Mouse (Mus musculus): ENCODE results near the gene Mat2a.
"Not testable (repeated sequence)": the region's sequence is repeated elsewhere in the genome, so short reads cannot be mapped to it uniquely, and the experiment has no call there.

Mat2a gene

DNA sequence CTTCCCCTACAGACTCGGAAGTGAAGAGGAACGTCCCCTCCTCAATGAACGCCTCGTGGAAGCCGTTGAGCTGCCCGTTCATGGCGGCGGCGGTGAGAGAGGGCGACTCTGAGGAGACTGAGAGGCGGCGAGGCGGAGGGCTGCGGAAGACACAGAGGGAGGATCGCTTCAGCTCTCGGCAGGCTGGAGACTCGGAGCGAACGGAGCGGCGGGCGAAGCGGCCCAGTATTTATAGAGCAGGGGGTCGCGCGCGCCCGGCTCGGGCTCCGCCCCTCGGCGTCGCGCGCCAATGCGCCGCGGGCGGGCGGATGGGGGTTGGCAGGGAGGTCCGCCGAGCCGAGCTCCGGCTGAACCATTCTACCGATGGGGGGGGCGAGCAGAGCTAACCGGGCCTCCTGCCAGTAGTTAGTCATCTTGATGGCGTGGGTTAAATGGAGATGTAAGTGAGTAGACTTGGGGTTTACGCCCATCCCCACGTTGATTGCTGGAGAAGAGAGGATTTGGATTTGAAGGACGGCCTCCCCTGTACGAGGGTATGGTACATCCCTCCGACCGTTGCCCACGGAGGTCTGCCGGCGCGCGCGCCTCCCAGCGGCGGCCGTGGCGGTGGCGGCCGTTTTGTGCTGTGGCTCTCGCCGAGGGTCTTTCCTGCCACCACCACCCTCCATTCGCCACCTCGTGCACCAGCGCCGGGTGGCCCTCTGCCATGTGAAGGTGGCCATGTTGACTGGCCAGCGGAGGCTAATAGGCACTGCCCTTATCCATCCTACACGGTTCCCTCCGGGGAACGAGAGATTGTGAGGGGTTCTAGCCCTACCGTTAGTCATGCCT is at the start of gene Mat2a:
Mat2a (minus strand) TSS at position 204 of the 831 bp plus-strand sequence.
- peak; percentile 94 for DNase-seq (ENCODE audit: extremely low read depth, insufficient read length, low spot score)

DNA sequence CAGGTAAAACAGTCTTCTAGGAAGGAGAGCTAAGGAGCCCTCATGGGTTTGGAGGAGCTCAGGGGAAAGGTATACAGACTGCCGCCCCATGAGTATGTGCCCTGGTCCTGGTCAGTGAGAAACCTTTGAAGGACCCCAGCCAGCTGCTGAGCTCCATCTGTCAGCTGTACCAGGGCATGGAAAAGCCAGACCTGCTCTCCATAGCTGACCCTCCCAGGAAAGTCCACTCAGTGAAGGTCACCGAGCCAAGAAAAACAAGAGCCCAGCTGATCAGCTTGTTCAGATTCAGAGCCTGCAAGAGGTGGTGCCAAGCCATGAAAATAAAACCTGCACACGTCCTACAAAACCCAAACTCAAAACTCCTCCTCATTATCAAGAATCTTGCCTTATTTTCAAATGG is 49.5 kb upstream of the Mat2a start:
- DNase-seq (ENCODE audit: extremely low read depth, insufficient read length, low spot score) = no peak

DNA sequence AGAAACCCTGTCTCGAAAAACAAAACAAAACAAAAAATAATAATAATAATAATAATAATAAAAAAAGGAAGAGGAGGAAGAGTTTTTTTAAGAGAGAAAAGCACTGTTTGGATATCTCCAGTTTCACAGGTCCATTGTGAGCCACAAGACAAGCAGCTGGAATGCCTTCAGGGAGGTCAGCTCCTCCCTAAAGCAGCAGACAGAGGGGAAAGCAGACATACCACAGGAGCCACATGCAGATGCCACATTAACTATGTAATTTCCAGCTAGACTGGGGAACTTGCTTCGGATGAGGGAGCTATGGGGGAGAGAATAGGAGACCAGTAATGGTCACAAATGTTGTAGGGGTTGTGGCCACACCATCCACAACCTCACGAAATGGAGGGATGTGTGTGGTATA is 47.9 kb upstream of the Mat2a start:
- no peak for DNase-seq (ENCODE audit: extremely low read depth, insufficient read length, low spot score)

DNA sequence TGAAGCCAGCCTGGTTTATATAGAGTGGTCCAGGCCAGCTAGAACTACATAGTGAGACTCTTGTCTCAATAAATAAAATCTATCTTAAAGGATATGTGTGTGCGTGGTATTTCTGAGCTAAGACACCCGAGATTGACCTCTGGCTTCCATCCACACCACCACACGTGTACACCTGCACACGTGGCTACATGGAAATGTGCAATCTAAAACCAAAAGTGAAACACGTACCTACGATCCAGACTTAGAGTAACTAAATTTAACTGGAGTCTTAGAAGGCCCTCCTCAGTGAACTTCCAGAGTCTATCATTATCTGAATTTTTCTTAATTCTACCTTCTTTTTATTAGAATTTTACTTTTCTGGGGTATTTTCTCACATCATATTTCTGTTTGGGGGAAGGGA is 46.9 kb upstream of the Mat2a start:
- no peak for DNase-seq (ENCODE audit: extremely low read depth, insufficient read length, low spot score)

DNA sequence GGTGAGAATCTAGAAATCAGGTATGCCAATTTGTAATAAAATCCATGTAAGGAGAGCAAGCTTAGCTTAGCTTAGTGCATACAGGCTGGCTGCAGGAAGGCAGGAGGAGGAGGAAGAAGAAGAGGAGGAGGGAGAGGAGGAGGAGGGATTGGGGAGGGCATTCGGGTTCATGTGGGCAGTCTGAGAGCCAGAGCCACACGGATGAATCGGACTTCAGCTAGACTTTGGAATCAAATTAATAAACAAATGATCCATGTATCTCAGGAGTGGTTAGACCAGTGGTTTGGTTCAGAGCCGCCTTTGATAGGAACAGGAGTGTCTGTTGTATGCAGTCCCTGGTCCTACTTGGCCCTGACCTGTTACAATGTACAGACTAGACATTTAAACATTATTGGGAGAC is 45.5 kb upstream of the Mat2a start:
- DNase-seq (ENCODE audit: extremely low read depth, insufficient read length, low spot score) = no peak

DNA sequence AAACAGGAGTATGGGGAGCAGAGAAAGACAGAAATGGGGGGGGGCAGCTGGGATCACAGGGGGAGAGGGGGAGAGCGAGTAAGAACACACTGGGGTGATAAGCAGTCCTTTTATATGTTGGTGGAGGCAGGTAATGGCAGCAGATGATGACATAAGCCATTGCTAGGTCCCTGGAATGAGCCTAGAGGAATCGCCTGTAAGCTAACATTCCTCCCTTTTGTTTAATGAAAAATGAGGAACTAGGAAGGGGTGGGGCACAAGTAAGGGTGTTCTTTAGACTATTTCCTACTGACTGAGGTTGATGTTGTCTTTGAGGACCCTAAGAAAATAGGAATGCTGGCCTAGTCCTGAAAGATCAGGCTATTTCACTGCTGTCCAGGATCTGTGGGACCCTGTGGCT is 42.8 kb upstream of the Mat2a start:
- no peak for DNase-seq (ENCODE audit: extremely low read depth, insufficient read length, low spot score)

DNA sequence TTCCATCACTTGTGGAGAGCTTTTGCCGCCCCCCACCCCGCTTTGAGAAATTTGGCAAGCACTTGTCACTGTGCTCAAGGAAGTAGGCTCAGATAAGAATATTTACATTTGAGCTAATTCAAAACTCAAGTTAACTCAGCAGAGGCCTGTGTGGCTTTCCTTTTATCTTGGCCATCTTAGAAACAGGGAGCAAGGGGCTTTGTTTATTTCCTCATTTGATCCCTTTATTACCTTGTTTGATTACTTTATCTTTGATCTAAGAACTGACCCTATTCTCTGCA is 41.0 kb upstream of the Mat2a start:
- DNase-seq (ENCODE audit: extremely low read depth, insufficient read length, low spot score) = no peak

DNA sequence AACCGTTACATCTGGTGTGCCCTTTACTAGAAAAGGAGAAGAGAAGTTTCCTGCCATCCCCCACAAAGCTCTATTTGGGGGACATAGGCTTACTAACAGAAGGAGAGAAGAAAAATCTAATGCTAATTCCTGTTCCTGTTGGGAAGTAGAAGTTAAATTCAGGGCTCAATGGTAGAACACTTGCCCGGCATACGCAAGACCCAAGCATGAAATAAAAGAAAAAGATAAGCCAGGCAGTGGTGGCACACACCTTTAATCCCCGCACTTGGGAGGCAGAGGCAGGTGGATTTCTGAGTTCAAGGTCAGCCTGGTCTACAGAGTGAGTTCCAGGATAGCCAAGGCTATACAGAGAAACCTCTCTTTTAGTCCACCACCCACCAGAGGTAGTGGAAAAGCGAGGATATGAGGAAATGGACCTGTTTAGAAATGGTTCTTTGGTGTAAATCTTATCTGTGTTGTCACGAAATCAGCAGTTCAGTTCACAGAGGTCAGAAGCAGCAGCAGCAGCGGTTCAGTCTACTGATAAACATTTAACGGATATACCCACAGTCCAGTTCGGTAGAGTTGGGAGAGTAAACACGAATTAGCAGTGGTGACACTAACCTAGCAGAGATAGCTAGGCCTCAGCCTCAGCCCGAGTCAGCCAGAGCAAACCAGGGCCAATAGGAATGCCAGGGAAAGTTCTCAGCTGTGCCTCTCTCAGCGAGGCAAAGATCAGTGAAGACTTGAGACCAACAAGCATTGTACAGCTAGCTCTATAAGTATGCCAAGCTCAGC is 40.5 kb upstream of the Mat2a start:
- no peak for DNase-seq (ENCODE audit: extremely low read depth, insufficient read length, low spot score)

DNA sequence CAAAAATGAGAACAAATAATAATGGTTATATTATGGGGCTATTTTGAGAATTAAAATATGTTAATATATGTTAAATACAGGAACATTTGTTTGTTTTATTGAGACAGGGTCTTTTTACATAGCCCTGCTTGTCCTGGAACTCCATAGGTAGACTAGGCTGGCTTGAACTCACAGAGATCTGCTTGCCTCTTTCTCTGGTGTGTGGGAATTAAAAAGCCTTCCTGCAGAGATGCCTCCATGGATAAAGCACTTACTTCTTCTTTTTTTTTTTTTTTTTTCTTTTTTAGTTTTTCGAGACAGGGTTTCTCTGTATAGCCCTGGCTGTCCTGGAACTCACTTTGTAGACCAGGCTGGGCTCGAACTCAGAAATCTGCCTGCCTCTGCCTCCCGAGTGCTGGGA is 39.3 kb upstream of the Mat2a start:
- not testable (repeated sequence) for DNase-seq (ENCODE audit: extremely low read depth, insufficient read length, low spot score)

DNA sequence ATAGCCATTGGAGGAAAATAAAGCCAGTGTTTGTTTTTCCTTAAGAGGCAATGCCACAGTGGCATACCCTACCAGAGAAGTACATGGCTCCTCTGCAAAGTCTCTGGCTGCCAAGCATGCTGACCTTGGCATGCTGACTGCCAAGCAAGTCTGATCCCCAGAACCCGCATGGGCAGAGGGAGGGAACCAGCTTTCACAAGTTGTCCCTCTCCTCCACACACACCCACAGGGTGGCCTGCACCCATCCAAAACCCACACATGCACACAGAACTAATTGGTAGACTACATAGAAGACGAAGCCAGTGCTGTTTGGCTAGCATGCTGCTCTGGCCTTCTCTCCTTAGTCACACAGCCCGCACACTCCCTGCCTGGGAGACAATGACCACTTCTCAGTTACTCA is 38.3 kb upstream of the Mat2a start:
- DNase-seq (ENCODE audit: extremely low read depth, insufficient read length, low spot score) = peak; percentile 42

DNA sequence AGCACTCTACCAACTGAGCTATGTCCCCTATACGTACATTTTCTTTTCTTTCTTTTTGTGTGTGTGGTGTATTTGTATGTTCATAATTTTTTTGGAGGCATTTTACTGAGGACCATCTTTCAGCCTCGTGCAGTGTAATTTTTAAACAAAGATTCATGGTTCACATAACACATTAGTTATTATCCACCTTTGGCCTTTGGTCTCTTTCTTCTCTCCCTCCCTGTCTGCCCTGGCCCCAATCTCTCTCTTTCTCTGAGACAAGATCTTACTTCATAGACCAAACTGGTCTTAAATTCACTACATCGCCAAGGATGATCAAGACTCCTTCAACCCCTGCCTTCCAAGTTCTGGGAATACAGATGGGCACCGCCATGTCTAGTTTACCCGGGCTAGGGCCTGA is 37.5 kb upstream of the Mat2a start:
- DNase-seq (ENCODE audit: extremely low read depth, insufficient read length, low spot score) = no peak

DNA sequence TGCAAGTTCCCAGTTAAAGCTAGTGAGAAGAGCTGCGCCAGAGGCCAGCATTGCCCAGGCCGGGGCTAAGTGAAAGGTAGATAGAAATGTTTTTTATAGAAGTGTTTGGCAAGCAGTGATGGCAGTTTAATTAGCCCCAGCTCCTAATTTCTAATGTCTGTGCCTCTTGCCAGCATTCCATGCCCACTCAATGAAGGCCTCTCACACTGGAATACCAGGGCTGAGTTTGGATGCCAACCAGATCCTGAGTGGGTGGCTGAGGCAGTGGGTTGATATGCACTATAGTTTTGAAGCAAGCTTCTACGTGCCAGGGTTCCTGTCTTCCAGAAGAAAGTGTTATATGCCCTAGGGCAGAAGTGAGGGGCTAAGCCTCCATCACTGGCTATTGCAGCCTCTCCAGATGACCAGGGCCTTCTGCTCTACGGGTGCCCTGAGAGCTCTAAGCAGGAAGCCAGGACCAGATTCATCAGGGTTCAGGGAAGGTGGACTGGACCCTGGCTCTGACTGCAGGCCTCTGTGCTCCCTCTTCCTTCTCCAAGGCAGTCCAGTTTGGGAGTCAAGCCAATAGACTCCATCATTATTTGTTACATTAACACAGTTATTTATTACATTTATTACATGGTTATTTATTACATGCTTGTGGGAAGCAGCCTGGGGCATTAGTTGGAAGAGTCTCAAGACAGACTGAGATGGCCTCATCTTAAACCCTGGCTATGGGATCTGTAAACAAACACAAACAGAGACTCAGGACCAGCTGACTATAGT is 36.0 kb upstream of the Mat2a start:
- DNase-seq (ENCODE audit: extremely low read depth, insufficient read length, low spot score) = no peak

DNA sequence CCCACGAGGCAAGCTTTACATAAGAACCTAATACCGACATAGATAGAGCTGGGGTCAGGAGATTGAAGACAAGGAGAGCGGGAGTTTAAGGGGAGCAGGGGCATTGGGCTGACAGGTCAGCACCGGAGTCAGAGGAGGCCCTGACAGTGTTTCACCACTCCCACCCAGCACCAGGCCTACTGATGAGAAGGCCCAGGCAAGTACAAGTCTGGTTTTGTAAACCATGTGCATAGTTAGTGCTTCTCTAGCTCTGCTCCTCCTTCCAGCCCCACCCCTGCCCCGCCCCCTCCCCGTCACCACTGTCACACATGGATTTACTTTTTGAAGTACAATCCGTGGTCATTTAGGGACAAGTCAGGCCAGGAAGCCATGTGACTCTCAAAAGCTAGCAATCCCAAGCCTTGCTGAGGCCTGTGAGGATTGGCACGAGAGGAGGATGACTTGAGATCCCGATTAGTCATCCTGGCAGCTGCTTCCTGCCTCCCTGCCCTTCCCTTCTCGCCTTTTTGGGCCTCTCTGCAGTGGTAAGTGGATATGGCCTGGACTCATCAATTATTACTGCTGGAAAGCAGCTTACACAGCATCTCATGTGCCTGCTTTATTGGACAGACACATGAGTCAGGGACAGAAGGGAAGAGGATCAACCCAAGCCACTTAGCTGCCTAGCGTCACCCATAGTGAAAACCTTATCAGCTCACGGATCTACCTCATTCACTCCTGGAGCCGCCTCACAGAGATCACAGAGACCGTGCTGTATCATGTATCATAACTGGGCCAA is 34.1 kb upstream of the Mat2a start:
- DNase-seq (ENCODE audit: extremely low read depth, insufficient read length, low spot score) = peak; percentile 83

DNA sequence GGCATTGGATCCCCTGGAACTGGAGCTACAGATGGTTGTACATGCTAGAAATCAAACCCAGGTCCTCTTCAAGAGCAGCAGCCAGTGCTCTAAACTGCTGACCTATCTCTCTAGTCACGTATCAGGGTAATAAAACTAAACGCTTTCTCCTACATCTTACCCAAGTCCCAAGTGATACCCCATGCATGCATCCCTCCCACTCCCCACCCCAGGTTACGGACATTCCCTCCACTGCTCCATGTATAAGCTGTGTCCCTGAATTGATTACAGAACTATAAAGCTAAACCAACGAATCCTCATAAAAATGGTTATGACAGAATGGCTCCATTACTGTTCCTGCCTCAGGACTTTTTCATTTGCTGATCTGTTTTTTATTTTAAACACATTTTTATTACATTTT is 26.8 kb upstream of the Mat2a start:
- no peak for DNase-seq (ENCODE audit: extremely low read depth, insufficient read length, low spot score)

DNA sequence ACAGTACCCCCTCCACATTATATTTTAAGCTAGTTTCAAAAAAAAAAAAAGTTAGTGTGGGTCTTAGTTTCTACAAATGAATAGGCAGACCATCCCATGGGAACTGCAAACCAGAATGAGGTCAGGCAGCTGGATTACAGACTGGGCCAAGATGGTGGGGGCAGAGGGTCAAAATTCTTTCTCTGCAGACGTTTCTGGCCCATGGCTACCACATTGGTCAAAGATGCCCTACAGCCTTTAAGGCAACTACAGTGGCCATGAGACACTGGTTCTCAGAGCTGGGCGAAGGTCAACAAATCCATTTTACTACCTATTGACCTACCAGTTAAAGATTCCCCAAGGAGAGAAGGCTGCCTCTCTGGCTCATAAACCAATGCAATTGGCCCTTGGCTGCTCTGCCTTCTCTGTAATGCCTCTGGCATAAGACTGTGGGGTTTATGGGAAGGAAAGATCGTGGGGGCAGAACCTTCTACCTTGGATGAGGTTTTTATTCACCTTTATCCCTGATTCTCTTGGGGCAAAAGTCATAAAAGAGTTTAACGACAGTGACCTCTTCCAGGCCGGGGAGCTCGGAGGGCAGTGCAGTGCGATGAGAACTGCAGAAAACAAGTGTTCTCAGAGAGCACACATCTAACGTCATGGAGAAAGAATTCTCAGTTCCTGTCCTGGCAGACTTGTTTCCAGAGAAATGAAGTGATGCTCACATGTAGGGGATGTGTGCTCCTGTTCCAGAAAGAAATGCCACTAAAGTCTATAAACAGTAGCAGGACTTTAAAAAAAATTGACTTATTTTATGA is 26.2 kb upstream of the Mat2a start:
- no peak for DNase-seq (ENCODE audit: extremely low read depth, insufficient read length, low spot score)

DNA sequence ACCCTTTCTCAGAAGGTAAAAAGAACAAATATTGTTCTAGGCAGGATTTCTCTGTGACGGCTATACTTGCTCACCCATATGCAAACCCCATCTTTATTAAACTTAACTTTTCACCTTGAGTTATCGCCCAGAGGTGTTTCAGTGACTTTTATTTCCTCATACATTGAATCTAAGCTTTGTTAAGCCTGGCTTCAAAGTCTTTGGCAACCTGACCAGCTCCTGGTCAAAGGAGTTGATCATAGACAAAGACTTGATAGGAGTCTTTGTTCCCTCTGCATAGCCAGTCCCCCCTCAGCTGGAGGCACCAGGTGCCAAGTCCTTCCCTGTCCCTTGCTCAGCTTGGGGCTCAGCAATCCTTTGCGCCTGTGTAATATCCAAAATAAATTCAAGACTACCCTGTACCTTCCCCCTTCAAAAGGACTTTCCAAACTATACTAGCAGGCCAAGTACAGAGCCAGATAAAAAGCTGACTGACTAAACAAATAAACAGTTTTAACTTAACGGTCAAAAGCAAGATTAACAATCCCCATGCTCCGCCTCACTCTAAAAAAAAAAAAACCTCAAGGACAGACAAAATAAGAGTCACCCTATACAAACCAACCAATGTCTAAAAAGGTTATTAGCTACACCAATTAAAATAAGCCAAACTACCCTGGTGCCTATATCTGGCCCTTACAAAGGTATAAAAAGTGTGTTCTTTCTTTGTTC is 23.3 kb upstream of the Mat2a start:
- DNase-seq (ENCODE audit: extremely low read depth, insufficient read length, low spot score) = not testable (repeated sequence)

DNA sequence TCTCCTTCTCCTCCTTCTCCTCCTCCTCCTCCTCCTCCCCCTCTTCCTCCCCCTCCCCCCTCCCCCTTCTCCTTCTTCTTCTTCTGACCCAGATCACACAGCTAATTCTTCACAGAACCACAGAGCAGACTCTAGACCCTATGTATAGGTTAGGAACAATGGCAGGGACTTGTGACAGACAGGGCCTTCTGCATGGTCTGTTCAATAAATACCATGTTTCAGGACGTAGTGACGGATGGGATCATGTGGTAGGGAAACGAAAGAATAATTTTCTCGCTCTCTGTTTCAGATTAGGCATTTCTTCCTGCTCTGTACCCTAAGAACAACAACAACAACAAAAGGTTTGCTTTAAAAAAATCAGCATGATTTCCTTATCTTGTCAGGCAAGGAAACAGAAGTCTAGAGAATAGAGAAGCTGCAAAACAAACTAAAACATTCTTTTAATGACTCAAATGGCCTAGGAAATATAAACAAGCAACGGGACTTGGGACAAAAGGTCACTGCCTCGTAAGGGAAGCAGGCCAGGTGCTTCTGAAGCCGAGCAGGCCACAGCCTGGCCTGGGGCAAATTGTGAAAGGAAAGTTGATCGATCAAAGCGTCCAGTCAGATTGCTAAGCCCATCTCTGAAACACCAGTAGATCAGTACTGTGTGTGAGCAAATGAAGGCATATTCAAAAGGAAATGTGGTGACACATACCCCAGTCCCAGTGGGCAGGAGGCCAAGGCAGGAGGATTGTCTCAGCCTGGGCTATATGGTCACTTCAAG is 20.9 kb upstream of the Mat2a start:
- DNase-seq (ENCODE audit: extremely low read depth, insufficient read length, low spot score) = no peak

DNA sequence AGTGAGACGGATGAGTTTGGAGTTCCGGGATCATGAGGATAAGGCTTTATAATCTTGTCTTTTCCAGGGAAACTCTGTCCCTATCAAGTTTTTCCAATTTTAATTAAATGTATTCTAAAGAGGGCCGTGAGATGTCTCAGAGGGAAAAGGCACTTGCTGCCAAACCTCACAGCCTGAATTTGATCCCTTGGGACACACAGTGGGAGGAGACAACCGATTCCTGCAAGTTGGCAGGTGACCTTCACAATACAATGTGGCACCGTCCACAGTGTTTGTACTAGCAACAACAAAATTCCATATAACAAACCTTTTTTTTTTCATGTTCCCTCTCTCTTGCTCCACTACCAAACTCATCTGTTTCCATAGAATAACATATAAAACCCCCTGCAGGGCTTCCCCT is 19.6 kb upstream of the Mat2a start:
- no peak for DNase-seq (ENCODE audit: extremely low read depth, insufficient read length, low spot score)

DNA sequence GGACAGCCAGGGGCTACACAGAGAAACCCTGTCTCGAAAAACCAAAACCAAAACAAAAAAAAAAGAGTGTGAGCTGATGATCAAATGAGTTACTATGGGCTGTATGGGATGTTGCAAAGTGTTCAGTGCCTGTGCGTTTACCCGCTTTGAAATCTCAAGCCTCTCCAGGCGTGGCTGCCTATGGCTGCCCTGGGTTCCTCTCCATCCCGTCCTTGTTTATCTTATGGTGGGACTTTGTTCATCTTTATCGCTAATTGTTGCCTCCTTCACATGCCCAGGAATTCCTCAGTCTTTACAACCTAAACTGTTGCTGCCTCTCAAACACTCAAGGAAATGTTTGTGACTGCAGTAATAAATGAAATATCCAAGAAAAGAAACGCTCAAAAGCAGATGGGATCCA is 19.1 kb upstream of the Mat2a start:
- DNase-seq (ENCODE audit: extremely low read depth, insufficient read length, low spot score) = no peak

Measured in 3134 (cell line).